Mouse (Mus musculus): Measurements from ENCODE around the gene Tbc1d8. TPM values are rescaled to one million over a fixed set of nuclear protein-coding genes. Genes with fewer than 3 reads are reported as not detected.

Gene Tbc1d8
- total and polyA plus RNA-seq, 3 experiments: 1.5 to 2.4 TPM; not detected in 1

DNA sequence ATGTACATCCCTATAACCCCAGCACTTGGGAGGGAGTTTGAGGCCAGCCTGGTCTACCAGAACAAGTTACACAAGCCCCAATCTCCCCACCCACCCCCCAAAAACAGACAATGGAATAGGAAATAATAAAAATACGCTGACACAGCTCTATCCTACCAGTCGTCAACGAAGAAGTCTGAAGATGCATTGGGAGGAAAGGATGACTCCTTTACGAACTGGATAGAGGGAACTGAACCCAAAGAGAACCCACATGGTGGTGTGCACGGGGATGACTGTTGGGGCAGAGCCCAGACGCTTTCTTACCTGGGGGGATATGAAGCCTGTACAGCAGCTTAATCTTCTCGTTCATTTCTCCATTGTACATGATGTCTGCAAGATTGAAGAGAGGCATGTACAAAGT lies 102.4 kb downstream of the Tbc1d8 start:
- H3K27ac ChIP-seq (ENCODE audit: control insufficient read depth, low read depth, low read length): no peak overlapping the region
- H3K9me3 ChIP-seq (replicated peaks; ENCODE audit: insufficient read depth, low read length): no peaks in the 10 kb centered on the region
- peaks cover 5 to 6% of the 10 kb centered on the region in 2 experiments for H3K36me3 ChIP-seq (ENCODE audit: control insufficient read depth in 1 of 2, insufficient read depth in 2 of 2, low read length in 2 of 2)
- peaks cover 0 to 6% of the 10 kb centered on the region in 2 experiments; a peak in 2 of 4 replicates for H3K4me1 ChIP-seq (ENCODE audit: control insufficient read depth in 1 of 2, insufficient read depth in 2 of 2, low read length in 2 of 2)
- H3K9ac ChIP-seq (ENCODE audit: control insufficient read depth, low read depth, low read length, poor library complexity, severe bottlenecking): no peak overlapping the region
- no peak for DNase-seq (ENCODE audit: low read depth, low spot score)
- TF ChIP-seq ETS1 (IDR thresholded peaks at IDR 0.05; ENCODE audit: low read depth, low read length): no peak
- TF ChIP-seq TAL1 (IDR thresholded peaks at IDR 0.05; ENCODE audit: low read length): no peak
- TF ChIP-seq NRF1 (IDR thresholded peaks at IDR 0.05; ENCODE audit: insufficient read depth, low read depth, low read length, poor library complexity, severe bottlenecking): no peak
- no peak for TF ChIP-seq BHLHE40 (IDR thresholded peaks at IDR 0.05; ENCODE audit: borderline replicate concordance, low read depth, low read length)
- no peaks in the 10 kb centered on the region for H3K27me3 ChIP-seq (ENCODE audit: control insufficient read depth in 1 of 2, insufficient read depth in 2 of 2, low read length in 2 of 2)
- H3K79me2 ChIP-seq (ENCODE audit: control insufficient read depth, insufficient read depth, low read length, poor library complexity): no peaks in the 10 kb centered on the region
- no peak overlapping the region for H3K4me3 ChIP-seq (ENCODE audit: control insufficient read depth in 1 of 2, insufficient read depth in 1 of 2, low read depth in 2 of 2, low read length in 2 of 2)

DNA sequence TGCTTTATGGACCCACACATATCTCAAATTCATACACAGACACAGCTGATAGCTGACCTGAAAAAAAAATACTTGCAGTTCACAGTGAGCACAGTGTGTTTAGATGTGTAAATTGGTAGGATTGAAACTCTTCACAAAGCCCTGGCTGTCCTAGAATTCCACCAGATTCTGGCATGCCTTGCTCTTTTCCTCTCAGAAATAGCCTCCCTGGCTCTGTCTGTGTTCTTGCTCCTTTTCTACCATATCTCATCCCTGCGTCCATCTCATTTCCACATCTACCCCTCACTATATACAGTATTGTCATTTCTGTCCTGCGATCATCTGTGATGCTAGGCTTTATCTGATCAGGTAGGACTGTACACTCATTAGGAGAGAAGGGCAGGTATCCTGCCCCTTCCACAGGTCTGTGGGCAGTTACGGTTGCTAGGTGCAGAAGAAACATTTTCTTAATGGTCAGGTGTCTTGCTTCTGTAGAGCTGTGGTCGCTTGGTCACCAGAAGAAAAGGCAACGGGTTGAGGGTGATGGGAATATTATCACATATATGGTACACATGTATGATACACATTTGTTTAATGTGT lies 104.2 kb downstream of the Tbc1d8 start:
- Histone ChIP-seq H3K36me3 (ENCODE audit: control insufficient read depth in 1 of 2, insufficient read depth in 2 of 2, low read length in 2 of 2) (peaks cover 18 to 24% of the 10 kb centered on the region in 2 experiments), H3K4me1 (ENCODE audit: control insufficient read depth in 1 of 2, insufficient read depth in 2 of 2, low read length in 2 of 2) (peaks cover 2 to 18% of the 10 kb centered on the region in 2 experiments; a peak in 2 of 4 replicates), H3K27ac (ENCODE audit: control insufficient read depth, low read depth, low read length) (no peak overlapping the region), H3K4me3 (ENCODE audit: control insufficient read depth in 1 of 2, insufficient read depth in 1 of 2, low read depth in 2 of 2, low read length in 2 of 2) (no peak overlapping the region), H3K27me3 (ENCODE audit: control insufficient read depth in 1 of 2, insufficient read depth in 2 of 2, low read length in 2 of 2) (no peaks in the 10 kb centered on the region), H3K9me3 (replicated peaks; ENCODE audit: insufficient read depth, low read length) (no peaks in the 10 kb centered on the region), H3K79me2 (ENCODE audit: control insufficient read depth, insufficient read depth, low read length, poor library complexity) (peaks cover 9% of the 10 kb centered on the region), H3K9ac (ENCODE audit: control insufficient read depth, low read depth, low read length, poor library complexity, severe bottlenecking) (no peak overlapping the region)
- peak; percentile 40 for DNase-seq (ENCODE audit: low read depth, low spot score)
- TF ChIP-seq POLR2A (IDR thresholded peaks at IDR 0.05; ENCODE audit: control insufficient read depth in 1 of 2, insufficient read depth in 1 of 2, low read depth in 1 of 2, low read length in 2 of 2, poor library complexity in 1 of 2) (0 out of 4 replicates have a peak, but pooled peaks of 1 of the 2 experiments have one; percentile 17), NRF1 (IDR thresholded peaks at IDR 0.05; ENCODE audit: insufficient read depth, low read depth, low read length, poor library complexity, severe bottlenecking) (no peak), SMC3 (IDR thresholded peaks at IDR 0.05; ENCODE audit: low read depth, low read length) (0 out of 2 replicates have a peak, but pooled peaks have one; percentile 10), ZMIZ1 (IDR thresholded peaks at IDR 0.05; ENCODE audit: low read depth, low read length) (0 out of 2 replicates have a peak, but pooled peaks have one; percentile 16), MAX (IDR thresholded peaks at IDR 0.05; ENCODE audit: low read length) (no peak), ETS1 (IDR thresholded peaks at IDR 0.05; ENCODE audit: low read depth, low read length) (no peak), POLR2AphosphoS2 (IDR thresholded peaks at IDR 0.05; ENCODE audit: low read length) (peak; percentile 75)

GRCm38 (mm10) chr1:39373378-39373777 lies 105.2 kb downstream of the Tbc1d8 start:
- H3K4me3 ChIP-seq (ENCODE audit: control insufficient read depth in 1 of 2, insufficient read depth in 1 of 2, low read depth in 2 of 2, low read length in 2 of 2): no peak overlapping the region
- H3K79me2 ChIP-seq (ENCODE audit: control insufficient read depth, insufficient read depth, low read length, poor library complexity): peaks cover 19% of the 10 kb centered on the region
- peaks cover 24 to 26% of the 10 kb centered on the region in 2 experiments for H3K36me3 ChIP-seq (ENCODE audit: control insufficient read depth in 1 of 2, insufficient read depth in 2 of 2, low read length in 2 of 2)
- 0 out of 2 replicates have a peak overlapping the region, but pooled peaks have one; percentile 5 for H3K27ac ChIP-seq (ENCODE audit: control insufficient read depth, low read depth, low read length)
- peaks cover 2 to 14% of the 10 kb centered on the region in 2 experiments; a peak in 1 of 4 replicates for H3K4me1 ChIP-seq (ENCODE audit: control insufficient read depth in 1 of 2, insufficient read depth in 2 of 2, low read length in 2 of 2)
- no peaks in the 10 kb centered on the region for H3K27me3 ChIP-seq (ENCODE audit: control insufficient read depth in 1 of 2, insufficient read depth in 2 of 2, low read length in 2 of 2)
- H3K9ac ChIP-seq (ENCODE audit: control insufficient read depth, low read depth, low read length, poor library complexity, severe bottlenecking): no peak overlapping the region
- no peaks in the 10 kb centered on the region for H3K9me3 ChIP-seq (replicated peaks; ENCODE audit: insufficient read depth, low read length)
- DNase-seq (ENCODE audit: low read depth, low spot score): peak; percentile 55
- TF ChIP-seq USF1 (IDR thresholded peaks at IDR 0.05; ENCODE audit: low read depth, low read length): no peak
- TF ChIP-seq POLR2AphosphoS5 (IDR thresholded peaks at IDR 0.05; ENCODE audit: borderline replicate concordance, low read depth, low read length): no peak
- TF ChIP-seq POLR2A (IDR thresholded peaks at IDR 0.05; ENCODE audit: control insufficient read depth in 1 of 2, insufficient read depth in 1 of 2, low read depth in 1 of 2, low read length in 2 of 2, poor library complexity in 1 of 2): peak in 1 of 2 experiments; percentile 68; a peak in 1 of 4 replicates
- peak; percentile 70 for TF ChIP-seq ZMIZ1 (IDR thresholded peaks at IDR 0.05; ENCODE audit: low read depth, low read length)
- no peak for TF ChIP-seq TCF12 (IDR thresholded peaks at IDR 0.05; ENCODE audit: low read depth, low read length)
- TF ChIP-seq BHLHE40 (IDR thresholded peaks at IDR 0.05; ENCODE audit: borderline replicate concordance, low read depth, low read length): no peak
- TF ChIP-seq SIN3A (IDR thresholded peaks at IDR 0.05; ENCODE audit: low read length): no peak
- no peak for TF ChIP-seq MYC (IDR thresholded peaks at IDR 0.05; ENCODE audit: low read depth, low read length)
- no peak for TF ChIP-seq MAX (IDR thresholded peaks at IDR 0.05; ENCODE audit: low read length)
- peak; percentile 27; the same call in 1 of the 2 replicates for TF ChIP-seq CHD2 (IDR thresholded peaks at IDR 0.05; ENCODE audit: low read length)
- TF ChIP-seq MEF2A (IDR thresholded peaks at IDR 0.05; ENCODE audit: extremely low read depth, insufficient replicate concordance, low read depth, low read length, poor library complexity, severe bottlenecking): no peak
- 0 out of 2 replicates have a peak, but pooled peaks have one; percentile 45 for TF ChIP-seq MYB (IDR thresholded peaks at IDR 0.05; ENCODE audit: low read depth, low read length)
- TF ChIP-seq SMC3 (IDR thresholded peaks at IDR 0.05; ENCODE audit: low read depth, low read length): peak; percentile 23
- TF ChIP-seq GABPA (IDR thresholded peaks at IDR 0.05; ENCODE audit: low read depth, low read length): no peak
- no peak for TF ChIP-seq CTCF (IDR thresholded peaks at IDR 0.05 in 2 of 3, conservative IDR thresholded peaks at IDR 0.05 in 1 of 3; ENCODE audit: control insufficient read depth in 1 of 3, insufficient read depth in 1 of 3, low read depth in 2 of 3, low read length in 3 of 3, poor library complexity in 1 of 3, severe bottlenecking in 1 of 3)
- no peak for TF ChIP-seq JUND (IDR thresholded peaks at IDR 0.05; ENCODE audit: low read depth, low read length)
- no peak for TF ChIP-seq RCOR1 (IDR thresholded peaks at IDR 0.05; ENCODE audit: low read depth, low read length)
- TF ChIP-seq NRF1 (IDR thresholded peaks at IDR 0.05; ENCODE audit: insufficient read depth, low read depth, low read length, poor library complexity, severe bottlenecking): no peak
- TF ChIP-seq RAD21 (IDR thresholded peaks at IDR 0.05; ENCODE audit: low read depth, low read length): no peak
